Mouse (Mus musculus): ENCODE measurements at regions not wholly inside any gene's neighbourhood (a gene's known extent, or its start where the extent isn't known, plus 50 kb on each side); places are given as distances from the start of the nearest gene placed in this dataset.

DNA sequence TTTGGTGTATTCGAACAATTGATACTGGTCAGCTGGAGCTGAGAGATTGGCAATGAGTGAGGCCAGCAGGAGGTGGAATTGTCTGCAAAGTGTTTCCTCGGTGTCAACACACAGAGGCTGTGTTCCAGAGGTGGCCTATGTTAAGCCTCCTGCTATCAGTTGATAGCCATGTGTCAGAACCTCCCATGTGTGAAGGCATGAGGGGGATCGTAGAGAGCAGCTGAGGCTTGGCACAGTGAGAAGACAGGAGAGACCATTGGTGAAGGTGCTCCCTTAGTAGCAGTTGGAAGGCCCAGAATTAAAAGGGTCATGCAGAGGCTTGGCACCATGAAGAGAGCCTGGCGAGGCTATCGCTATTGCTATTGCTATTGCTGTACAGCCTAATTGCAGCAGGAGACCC lies 86.6 kb upstream of the Opcml start:
- no peak for ATAC-seq

DNA sequence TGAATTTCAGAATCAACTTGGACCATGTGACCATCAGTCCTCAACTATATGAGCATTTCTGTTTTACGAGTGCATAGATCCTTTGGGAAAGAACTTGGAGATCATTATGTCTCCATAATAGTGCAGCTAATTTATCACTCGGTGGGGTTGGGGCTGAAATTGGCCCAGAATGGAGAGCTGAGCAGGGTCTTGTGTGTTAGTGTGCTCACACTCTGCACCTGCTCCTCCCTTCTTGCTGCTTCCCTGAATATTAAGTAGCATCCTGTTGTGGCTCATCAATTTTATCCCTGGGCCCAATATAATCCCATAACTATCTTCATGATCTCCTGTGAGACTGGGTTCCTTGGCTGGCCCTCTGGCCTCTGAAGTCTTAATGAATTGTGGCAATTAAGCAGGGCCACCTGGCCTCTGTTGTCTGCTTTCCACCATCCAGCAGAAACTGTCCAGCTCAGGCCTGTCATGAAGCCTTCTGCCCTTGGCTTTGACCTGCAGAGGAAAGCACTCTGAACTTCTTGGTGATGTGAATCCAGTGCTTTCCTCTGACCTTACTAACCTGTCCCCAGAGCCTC lies 66.7 kb upstream of the Opcml start:
- ATAC-seq: no peak

DNA sequence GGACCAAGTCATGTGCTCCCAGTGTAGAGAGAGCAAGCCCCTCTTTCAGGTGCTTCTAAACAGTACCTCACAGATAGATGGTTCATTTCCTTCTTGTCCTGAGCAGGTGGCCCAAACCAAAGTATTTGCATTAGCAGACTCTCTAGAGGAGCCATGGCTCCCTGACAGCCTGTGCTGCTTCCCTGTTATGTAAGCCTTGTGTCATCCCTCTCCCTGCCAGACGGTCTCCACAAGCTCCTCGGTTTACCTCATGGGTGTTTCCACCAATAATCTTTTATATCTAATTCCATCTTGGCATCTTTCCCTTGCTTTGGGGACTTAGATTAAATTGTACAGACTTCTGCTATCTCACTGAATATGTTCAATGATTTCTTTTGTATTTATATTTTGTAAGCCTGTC lies 66.0 kb upstream of the Opcml start:
- no peak for ATAC-seq

DNA sequence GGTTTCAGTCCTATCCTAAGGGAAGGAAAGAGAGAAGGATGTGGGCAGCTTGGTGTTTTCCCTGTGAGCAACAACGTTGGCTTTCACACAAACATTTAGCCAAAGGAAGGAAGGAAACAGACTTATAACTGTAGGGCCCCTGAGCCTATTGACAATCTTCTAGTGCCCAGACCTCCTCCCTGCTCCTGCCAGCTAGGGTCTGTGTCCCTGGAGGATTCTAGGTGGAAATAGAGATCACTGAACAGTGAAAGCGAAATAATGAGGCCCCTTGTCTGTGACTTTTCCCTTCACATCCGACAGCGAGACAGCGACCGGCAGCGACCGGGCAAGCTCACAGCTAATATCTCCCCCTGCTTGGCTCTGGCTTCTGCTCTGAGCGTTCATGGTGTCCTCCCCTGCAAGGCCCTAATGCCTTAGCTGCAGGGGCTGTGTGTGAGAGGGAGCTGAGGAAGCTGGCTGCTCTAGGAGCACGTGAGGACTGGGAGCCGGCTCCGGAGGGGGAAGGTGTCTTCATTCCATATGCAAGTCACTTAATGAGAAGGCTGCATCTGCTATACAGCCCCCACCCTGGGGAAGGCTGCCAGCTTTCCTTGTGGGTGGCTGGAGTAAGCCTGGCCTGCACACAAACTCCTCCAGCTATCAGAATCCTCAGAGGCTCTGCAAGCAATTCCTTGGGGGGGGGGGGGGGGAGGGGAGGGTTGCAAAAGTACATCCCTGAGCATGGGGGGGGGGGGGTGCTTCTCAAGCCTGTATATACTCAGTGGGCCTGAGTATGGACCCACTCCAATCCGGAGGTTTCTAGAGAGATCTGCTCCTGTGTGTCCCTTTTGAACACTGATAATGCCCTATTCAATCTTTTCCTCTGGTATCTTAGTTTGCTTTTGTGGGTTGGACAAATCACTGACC lies 61.7 kb upstream of the Opcml start:
- no peak for ATAC-seq

DNA sequence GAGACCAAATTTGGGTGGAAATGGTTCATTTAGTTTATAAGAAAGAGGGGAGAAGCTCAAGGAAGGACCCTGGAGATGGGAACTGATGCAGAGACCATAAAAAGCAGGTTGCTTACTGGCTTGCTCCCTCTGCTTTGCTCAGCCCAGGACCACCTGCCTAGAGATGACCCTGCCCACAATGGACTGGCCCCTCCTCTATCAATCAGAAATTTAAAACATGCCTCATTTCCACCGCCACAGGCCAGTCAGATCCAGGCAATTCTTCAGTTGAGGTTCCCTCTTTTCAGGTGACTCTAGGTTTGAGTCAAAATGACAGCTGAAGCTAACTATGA lies 61.1 kb upstream of the Opcml start:
- ATAC-seq: no peak

DNA sequence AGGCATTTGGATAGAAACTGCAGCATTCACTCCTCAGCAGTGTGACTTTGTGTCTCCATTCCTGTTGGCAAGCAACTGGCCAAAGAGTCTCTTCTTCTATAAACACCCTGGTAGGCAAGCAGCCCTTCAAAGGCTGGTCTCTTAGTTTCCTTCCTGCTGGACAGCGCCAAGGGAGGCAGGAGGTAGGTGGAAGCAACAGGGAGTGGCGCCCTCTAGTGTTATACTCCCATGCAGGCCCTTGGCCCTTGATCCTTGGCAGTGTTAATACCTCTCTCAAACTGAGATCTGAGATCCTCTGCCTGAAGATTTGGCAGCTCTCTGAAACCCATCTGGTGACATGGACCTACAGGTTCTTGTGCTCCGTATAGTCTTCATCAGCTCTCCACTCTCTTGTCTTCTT lies 51.3 kb upstream of the Opcml start:
- no peak for ATAC-seq
